Mouse (Mus musculus) CD4-positive, CD25-positive, alpha-beta regulatory T cell, adult 4 months (primary cell): ENCODE measurements around the gene Slc2a5. TPM values are rescaled to one million over a fixed set of nuclear protein-coding genes. Genes with fewer than 3 reads are reported as not detected.

Source experiments
- polyA plus RNA-seq, 2 experiments: library from polyadenylated mRNA; unstranded; fragments of 100-300 nt; shearing (Covaris generic); gene quantifications; one replicate each; pipeline ENCODE4 v1.2.1; 2017

The Slc2a5 gene
- polyA plus RNA-seq, 2 experiments from 2014 or later: not detected

Other genes starting within 250 kb of the Slc2a5 start
- gene Spsb1, start 164.2 kb upstream of the Slc2a5 start, polyA plus RNA-seq: 1 to 10 TPM; 4.5 to 7.9 TPM
- 1 to 10 TPM; 4.1 to 4.4 TPM for gene H6pd, start 110.3 kb upstream of the Slc2a5 start, polyA plus RNA-seq
- under 1 TPM; 0.15 to 0.30 TPM for gene Gpr157, start 31.9 kb upstream of the Slc2a5 start, polyA plus RNA-seq
- gene Slc2a7, start 29.7 kb downstream of the Slc2a5 start, polyA plus RNA-seq: not detected
- gene Car6, start 82.0 kb downstream of the Slc2a5 start, polyA plus RNA-seq: not detected
- 1,000 to 10,000 TPM in 1 of 2 experiments, 100 to 1,000 TPM in 1; 733 to 1,178 TPM for gene Eno1, start 117.4 kb downstream of the Slc2a5 start, polyA plus RNA-seq
- 10 to 100 TPM; 24.7 to 28.4 TPM for gene Rere, start 162.4 kb downstream of the Slc2a5 start, polyA plus RNA-seq